Mouse (Mus musculus) spleen, adult 2 months (tissue): ENCODE data around the gene Sfmbt1. TPM values are rescaled to one million over a fixed set of nuclear protein-coding genes. Genes with fewer than 3 reads are reported as not detected.
"Not testable (repeated sequence)": the region's sequence is repeated elsewhere in the genome, so short reads cannot be mapped to it uniquely, and the experiment has no call there.

Experiments used
- DNase-seq, 2 experiments: peaks; one replicate each; pipeline versions ENCODE4 v3.0.0 to v3.0.0-alpha.2; 2012 to 2021; ENCODE audit warnings: low spot score in 2 of 2, low read depth in 1 of 2
- H3K27ac ChIP-seq: fragments of 200-500 bp; 2 replicates; pipeline ENCODE4 v1.5.1; 2012; ENCODE audit warnings: low read length, inconsistent platforms; ENCODE audit not compliant: insufficient read depth
- H3K27me3 ChIP-seq: fragments of 200-500 bp; 2 replicates; pipeline ENCODE4 v1.6.1; 2012; ENCODE audit warnings: mild to moderate bottlenecking, moderate library complexity, low read length, inconsistent platforms; ENCODE audit not compliant: control insufficient read depth, insufficient read depth
- H3K36me3 ChIP-seq: fragments of 200-500 bp; 2 replicates; pipeline ENCODE4 v1.6.1; 2012; ENCODE audit warnings: mild to moderate bottlenecking, low read length, inconsistent platforms; ENCODE audit not compliant: control insufficient read depth, insufficient read depth
- H3K4me1 ChIP-seq: fragments of 200-500 bp; 2 replicates; pipeline ENCODE4 v1.6.1; 2011; ENCODE audit warnings: inconsistent platforms; ENCODE audit not compliant: control insufficient read depth, insufficient read depth, insufficient read length
- H3K4me3 ChIP-seq: fragments of 200-500 bp; 2 replicates; pipeline ENCODE4 v1.5.1; 2011; ENCODE audit warnings: mild to moderate bottlenecking, inconsistent platforms; ENCODE audit not compliant: insufficient read depth, insufficient read length; ENCODE audit errors: extremely low read depth
- CTCF ChIP-seq: fragments of 200-500 bp; IDR thresholded peaks from 2 replicates; pipeline ENCODE4 v1.5.1; 2011; ENCODE audit warnings: mild to moderate bottlenecking, inconsistent platforms; ENCODE audit not compliant: insufficient read depth, insufficient read length, insufficient replicate concordance; ENCODE audit errors: extremely low read depth
- POLR2A ChIP-seq: fragments of 200-500 bp; IDR thresholded peaks from 2 replicates; pipeline ENCODE4 v1.6.1; 2011; ENCODE audit warnings: low read depth, low read length, inconsistent platforms
- WGBS: fragments of 180-500 bp; shearing (Covaris S2); methylation state at CpG from one replicate; pipeline ENCODE4 v1.1.7; 2018; 5-methylcytosine and 5-hydroxymethylcytosine counted together
- polyA plus RNA-seq: library from polyadenylated mRNA; depleted of rRNA; stranded (reverse); fragments of >200 nt; gene quantifications from 2 replicates; pipeline ENCODE4 v1.2.3, GENCODE M21; 2012

Gene Sfmbt1
- polyA plus RNA-seq, 1 experiment: 1.3 TPM

GRCm38 (mm10) chr14:30716051-30716952 lies 1.7 kb downstream of the Sfmbt1 start:
- WGBS: under 1% methylated on average over 91 of the region's 106 CpGs
- Histone ChIP-seq H3K4me3 (peak overlapping the region; percentile 96), H3K4me1 (peaks cover 8% of the 10 kb centered on the region), H3K36me3 (no peaks in the 10 kb centered on the region), H3K27ac (peak overlapping the region; percentile 54), H3K27me3 (peaks cover 6% of the 10 kb centered on the region)
- DNase-seq: peak in 1 of 2 experiments; percentile 27
- TF ChIP-seq CTCF: no peak
- TF ChIP-seq POLR2A: no peak

GRCm38 (mm10) chr14:30716953-30717285 lies 2.3 kb downstream of the Sfmbt1 start:
- WGBS: 9% methylated on average over 7 of the region's 7 CpGs
- H3K27ac ChIP-seq: no peak overlapping the region
- no peaks in the 10 kb centered on the region for H3K36me3 ChIP-seq
- peak overlapping the region; percentile 96; the same call in 1 of the 2 replicates for H3K4me3 ChIP-seq
- H3K4me1 ChIP-seq: peaks cover 8% of the 10 kb centered on the region
- TF ChIP-seq POLR2A: no peak
- DNase-seq: no peak
- peaks cover 6% of the 10 kb centered on the region for H3K27me3 ChIP-seq

GRCm38 (mm10) chr14:30718696-30719095 lies 4.0 kb downstream of the Sfmbt1 start:
- DNase-seq, H3K27ac ChIP-seq, H3K4me3 ChIP-seq, H3K4me1 ChIP-seq, H3K36me3 ChIP-seq, H3K27me3 ChIP-seq: not testable (repeated sequence)
- 91% methylated on average over 1 of the region's 1 CpGs for WGBS

- DNase-seq: no peak
- TF ChIP-seq CTCF (no peak), POLR2A (no peak)
- no peak overlapping the region for H3K4me3 ChIP-seq
- H3K27ac ChIP-seq: no peak overlapping the region
- no peaks in the 10 kb centered on the region for H3K36me3 ChIP-seq
- peaks cover 8% of the 10 kb centered on the region for H3K4me1 ChIP-seq
- peaks cover 6% of the 10 kb centered on the region for H3K27me3 ChIP-seq
- 73% methylated on average over 1 of the region's 1 CpGs for WGBS
Measured at GRCm38 (mm10) chr14:30719514-30719913, 4.9 kb downstream of the Sfmbt1 start.

- H3K36me3 ChIP-seq: no peaks in the 10 kb centered on the region
- no peak overlapping the region for H3K27ac ChIP-seq
- H3K27me3 ChIP-seq: no peaks in the 10 kb centered on the region
- H3K4me3 ChIP-seq: no peak overlapping the region
- TF ChIP-seq CTCF (no peak), POLR2A (no peak)
- 96% methylated on average over 1 of the region's 1 CpGs for WGBS
- H3K4me1 ChIP-seq: no peaks in the 10 kb centered on the region; the same call in 1 of the 2 replicates
- no peak for DNase-seq
Measured at GRCm38 (mm10) chr14:30721850-30722249, 7.2 kb downstream of the Sfmbt1 start.

- Histone ChIP-seq H3K36me3 (no peaks in the 10 kb centered on the region), H3K4me1 (no peaks in the 10 kb centered on the region; the same call in 1 of the 2 replicates), H3K27me3 (no peaks in the 10 kb centered on the region), H3K27ac (no peak overlapping the region), H3K4me3 (no peak overlapping the region)
- DNase-seq: no peak
- no peak for TF ChIP-seq CTCF
- no peak for TF ChIP-seq POLR2A
- WGBS: 81% methylated on average over 5 of the region's 5 CpGs
Measured at GRCm38 (mm10) chr14:30722406-30722805, 7.8 kb downstream of the Sfmbt1 start.

- Histone ChIP-seq H3K27me3 (no peaks in the 10 kb centered on the region), H3K4me1 (no peaks in the 10 kb centered on the region), H3K36me3 (no peaks in the 10 kb centered on the region), H3K4me3 (no peak overlapping the region), H3K27ac (no peak overlapping the region)
- TF ChIP-seq POLR2A: no peak
- TF ChIP-seq CTCF: no peak
- WGBS: 75% methylated on average over 3 of the region's 3 CpGs
- DNase-seq: no peak
Measured at GRCm38 (mm10) chr14:30731896-30732295, 17.2 kb downstream of the Sfmbt1 start.

- 97% methylated on average over 5 of the region's 5 CpGs for WGBS
- H3K27ac ChIP-seq: no peak overlapping the region
- TF ChIP-seq CTCF (no peak), POLR2A (no peak)
Measured at GRCm38 (mm10) chr14:30734665-30735064, 20.0 kb downstream of the Sfmbt1 start.

More at GRCm38 (mm10) chr14:30734665-30735064, 20.0 kb downstream of the Sfmbt1 start:
- H3K4me1 ChIP-seq: no peaks in the 10 kb centered on the region
- DNase-seq: no peak
- no peak overlapping the region for H3K4me3 ChIP-seq
- no peaks in the 10 kb centered on the region for H3K27me3 ChIP-seq
- H3K36me3 ChIP-seq: no peaks in the 10 kb centered on the region
